Mouse (Mus musculus) urinary bladder, postnatal 36 days (tissue): ENCODE measurements around the gene Atf6.

Source experiments
- DNase-seq, 2 experiments: peaks; one replicate each; pipeline ENCODE4 v3.0.0; 2022; ENCODE audit warnings: low spot score in 2 of 2, mixed read lengths in 1 of 2

Atf6 gene

GRCm38 (mm10) chr1:170771437-170772003 lies 96.1 kb downstream of the Atf6 start:
- DNase-seq = peak; percentile 15 to 32

GRCm38 (mm10) chr1:170770691-170771090 lies 96.9 kb downstream of the Atf6 start:
- DNase-seq = no peak

DNA sequence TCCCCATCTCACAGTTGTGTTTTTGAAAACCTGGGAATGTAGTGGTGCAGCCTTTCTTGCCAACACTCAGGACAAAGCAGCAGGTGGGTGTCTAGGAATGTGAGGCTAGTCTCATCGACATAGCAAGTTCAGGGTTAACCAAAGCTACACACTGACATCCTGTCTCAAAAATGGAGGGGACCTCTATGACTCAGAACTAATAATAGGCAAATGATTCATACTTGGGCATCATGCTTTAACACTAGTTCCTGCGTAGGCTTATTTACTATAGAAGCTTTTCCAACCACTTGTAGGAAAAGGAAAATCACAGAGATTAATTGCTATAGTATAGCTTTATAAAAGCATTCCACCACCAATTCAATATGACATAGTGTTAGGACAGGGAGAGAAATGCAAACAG lies 100.6 kb downstream of the Atf6 start:
- DNase-seq = no peak

DNA sequence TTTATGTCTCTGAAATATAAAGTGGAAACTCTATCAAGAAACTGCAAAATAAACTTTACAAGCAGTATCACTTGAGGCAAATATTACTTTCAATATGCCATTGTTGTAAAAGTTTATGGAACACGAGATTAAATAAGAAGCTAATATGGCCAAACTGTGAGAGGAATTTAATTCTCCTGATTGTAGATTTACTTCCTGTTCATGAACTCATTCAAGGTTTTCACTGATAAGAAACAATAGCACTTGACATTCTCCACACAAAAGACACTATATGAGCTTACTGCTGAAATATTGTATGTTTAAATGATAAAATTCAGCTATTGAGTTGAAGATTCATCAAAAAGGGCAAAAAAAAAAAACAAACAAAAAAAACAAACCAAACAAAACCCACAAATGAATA lies 102.8 kb downstream of the Atf6 start:
- DNase-seq = no peak

DNA sequence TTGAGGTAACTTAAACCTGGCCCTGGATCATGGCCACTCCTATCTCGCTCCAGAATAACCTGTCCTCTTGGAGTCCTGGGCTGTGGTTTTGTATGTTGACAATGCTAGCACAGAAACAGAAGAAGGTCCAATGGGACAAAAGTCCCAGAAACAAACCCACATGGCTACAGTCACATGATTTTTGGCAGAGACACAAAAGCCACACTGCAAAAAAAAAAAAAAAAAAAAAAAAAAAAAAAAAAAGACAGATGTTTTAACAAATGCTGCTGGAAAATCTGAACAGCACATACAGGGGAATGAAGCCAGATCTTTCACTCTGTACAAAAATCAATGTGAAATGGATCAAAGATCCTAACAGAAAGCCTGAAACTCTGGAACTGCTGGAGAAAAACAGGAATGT lies 105.9 kb downstream of the Atf6 start:
- no peak for DNase-seq

- DNase-seq = no peak
These were observed 114.0 kb downstream of the Atf6 start for GRCm38 (mm10) chr1:170753597-170753996.

DNA sequence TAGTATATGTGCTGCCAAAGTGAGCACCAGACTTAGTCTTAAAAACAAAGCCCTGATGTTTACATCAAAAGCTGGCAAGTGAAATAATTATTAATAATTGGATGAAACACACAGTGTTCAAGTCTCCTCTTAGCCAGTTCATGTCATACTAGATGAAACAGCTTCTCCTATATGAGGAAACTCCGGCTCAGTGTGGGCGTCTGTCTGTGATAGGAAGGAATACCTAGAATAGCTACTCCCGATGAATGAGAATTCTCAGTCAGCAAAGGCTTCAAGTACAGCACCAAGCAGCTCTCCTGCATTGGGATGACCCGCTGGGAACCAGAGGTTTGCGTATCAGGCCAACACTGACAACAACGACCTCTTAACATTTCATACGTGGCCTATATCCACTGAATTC lies 115.8 kb downstream of the Atf6 start:
- no peak for DNase-seq

DNA sequence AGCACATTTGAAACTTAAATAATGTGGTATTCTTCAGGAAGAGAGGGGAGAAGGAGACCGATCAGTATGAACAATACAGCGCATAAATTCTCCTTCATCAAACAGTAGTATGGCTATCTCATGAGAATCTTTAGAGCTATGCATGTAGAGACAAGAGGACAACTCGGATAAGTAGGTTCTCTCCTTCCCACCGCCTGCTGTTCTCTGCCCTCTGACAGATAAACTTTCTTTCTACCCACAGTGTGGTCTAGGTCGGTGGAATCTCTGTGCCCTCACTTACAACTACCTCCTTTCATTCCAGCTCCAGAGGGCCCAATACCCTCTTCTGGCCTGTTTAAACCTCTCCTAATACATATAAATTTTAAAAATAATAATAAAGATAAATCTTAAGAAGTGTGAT lies 121.0 kb downstream of the Atf6 start:
- DNase-seq = no peak

DNA sequence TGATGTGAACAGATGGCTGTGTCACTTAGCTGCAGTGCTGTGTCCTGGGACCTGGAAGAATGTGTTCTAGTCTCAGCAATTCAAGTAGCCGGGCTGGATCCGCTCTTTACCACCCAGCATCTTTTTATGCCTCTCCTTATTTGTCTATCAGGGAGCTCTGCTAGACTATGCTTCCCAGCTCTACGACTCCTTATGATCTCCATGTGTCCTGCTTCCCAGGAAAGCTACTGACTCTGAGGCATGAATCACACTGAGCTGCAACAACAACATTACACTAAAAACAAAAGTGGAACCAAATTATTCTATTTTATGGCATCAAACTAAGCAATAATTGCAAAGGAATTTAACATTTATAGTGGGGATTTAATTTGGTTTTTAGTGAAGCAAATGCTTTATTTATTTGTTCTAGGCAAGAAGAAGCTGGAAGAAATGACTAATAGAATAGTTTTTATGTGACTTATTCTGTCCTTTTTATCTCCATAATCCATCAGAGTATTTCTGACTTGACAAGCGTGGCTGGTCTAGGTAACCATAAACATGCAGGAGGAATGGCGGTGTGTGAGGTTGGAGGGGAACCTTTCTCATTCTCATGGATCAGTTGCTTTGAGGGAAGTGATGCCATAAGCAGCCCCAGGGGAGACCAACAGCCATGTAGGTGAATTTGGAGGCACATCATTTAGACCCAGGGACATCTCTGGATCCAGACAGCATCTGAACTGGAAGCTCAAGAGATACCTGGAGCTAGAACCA lies 125.9 kb downstream of the Atf6 start:
- DNase-seq = no peak

GRCm38 (mm10) chr1:170734866-170735265 lies 132.7 kb downstream of the Atf6 start:
- no peak for DNase-seq

DNA sequence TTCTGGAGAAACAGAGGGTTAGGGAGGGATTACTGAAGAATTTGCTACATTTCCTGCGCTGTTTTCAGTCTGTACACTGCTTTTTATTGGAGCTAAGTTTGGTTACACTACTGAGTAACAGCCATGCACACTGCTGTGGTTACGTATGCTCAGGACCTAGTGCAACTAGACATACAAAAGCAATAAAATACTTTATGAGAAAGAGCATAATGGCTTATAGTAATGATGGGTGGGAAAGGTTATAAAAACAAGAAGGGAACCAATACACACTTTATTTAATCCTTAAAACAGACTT lies 135.0 kb downstream of the Atf6 start:
- no peak for DNase-seq

DNA sequence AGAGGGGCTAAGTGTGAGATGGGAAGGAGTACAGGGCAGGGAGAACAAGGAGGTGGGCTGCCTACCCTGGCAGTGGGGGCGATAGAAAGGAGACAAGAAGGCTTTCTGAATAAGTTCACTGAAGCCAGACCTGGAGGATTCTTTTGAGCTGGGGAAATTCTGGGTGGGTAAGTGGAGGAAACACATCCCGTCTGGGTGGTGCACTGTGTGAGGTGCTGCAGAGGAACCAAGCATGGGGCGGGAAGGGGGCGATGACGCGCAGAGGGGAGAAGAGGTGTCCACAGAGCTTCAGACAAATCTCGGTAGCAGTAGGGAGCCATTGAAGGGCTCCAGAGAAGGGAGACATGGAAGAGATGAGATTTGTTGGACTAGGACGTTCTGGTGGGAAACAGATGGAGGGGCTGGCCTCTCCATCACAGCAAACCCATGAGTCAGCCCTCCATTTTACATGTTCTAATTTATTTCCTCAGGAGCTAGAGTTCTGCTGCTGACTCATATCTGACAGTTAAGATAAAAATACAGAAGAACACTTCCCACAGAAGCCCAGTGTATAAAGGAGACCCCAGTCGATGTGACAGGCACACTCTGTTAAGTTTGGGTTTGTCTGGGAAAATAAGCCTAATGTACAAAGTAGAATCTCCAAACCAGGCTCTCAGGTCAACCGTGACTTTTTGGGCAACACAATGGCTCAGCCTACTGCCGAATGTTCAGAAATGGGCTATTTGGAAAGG lies 135.5 kb downstream of the Atf6 start:
- no peak for DNase-seq

DNA sequence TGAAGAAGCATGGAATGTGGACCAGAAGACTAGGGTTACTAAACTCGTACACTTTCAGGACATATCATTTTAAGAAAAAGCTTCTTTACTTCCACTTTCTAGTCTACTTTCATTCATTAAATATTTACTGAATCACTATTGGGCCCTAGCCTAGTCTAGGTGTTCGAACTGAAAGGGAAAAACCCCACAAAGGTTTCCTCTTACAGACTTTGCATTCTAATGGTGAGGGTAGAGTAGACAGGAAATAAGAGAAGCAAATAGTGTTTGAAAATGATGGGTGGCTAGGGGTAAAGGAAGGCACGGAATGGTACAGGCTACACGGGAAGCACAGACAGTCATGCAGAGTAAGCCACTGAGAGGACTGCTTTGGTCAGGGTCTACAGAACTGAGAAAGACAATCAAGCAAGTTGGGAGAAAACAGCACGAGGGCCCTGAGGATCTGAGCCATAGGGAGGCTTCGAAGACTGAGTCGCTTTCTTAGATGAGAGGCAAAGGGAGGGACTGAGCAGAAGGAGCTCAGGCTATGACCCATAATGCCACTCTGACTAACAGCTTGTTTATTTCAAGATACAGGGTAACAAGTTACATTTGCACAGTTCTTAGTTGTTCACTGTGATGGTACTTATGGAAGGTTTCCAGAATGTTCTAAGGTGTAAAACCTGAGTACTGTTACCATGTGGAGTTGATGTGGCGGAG lies 138.2 kb downstream of the Atf6 start:
- DNase-seq = no peak

- DNase-seq = no peak
These were observed 139.0 kb downstream of the Atf6 start for GRCm38 (mm10) chr1:170728524-170728923.

- DNase-seq = no peak
These were observed 146.0 kb downstream of the Atf6 start for GRCm38 (mm10) chr1:170721560-170721959.

DNA sequence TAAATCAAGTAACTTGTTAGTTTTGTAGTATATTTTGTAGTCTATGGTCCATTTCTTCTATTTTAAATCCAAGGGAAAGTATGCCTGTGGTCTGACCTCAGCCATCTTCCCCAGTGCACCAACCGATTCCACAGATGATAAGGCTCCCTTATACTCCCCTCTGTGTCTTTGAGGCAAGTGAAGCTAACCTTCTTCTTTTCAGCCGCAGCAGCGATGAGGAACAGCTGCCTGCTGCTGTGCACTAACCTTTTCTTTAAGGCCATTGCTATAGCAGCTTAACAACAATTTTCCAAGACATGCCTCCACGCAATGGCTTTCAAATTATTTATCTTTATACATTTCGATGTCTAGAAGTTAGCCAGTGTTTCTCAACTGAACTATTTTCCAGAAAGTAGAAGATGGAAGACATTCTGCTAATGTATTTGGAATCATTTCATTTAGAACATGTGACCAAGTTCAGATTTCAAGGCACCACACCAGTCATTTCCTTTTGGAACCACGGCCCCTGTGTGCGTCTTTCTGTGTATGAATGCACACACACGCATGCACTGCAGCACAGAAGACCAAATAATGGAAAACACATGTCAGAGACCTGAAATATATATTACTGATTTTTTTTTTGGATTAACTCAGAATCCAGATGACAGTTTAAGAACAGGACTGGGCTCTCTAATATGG lies 149.3 kb downstream of the Atf6 start:
- DNase-seq = no peak

DNA sequence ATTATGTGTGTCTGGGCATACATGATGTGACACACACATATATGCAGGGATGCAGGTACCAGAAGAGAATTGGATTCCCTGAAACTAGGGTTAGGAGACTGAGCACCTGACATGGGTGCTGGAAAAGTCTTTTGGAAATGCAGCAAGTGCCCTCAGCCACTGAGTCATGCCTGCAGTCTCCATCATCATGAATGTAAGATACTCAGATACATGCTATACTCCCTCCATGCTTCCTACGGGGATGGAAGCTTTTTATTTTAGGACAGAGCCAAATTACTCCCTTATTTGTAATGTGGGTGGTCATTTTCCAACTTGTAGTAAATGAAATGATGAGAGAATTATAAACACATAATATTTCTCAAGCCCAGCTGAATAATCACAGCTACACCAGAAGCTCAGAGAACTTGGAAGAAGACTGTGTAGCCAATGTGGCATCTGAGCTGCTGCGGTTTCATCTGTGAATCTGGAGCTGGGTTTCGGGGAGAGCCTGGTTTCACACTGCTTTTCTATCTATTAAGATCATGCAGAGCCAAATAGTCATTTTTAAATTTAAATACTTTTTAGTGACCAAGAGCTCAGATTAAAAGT lies 150.2 kb downstream of the Atf6 start:
- no peak for DNase-seq

DNA sequence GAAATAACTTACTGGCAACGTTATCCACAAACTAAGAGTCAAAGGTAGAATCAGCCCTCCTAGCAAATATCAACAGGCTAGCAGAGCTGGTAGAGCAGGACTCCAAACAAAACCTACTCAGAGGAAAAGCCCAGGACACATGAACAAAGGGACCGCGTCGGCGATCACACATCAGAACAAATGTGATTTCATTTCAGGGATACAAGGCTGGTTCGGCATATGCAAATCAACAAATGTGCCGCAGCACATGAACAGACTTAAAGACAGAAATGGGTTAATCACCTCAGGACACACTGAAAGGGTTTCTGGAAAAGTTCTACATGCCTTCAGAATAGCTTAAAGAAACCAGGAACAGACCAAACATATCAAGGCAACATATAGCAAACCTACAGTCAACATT lies 155.8 kb downstream of the Atf6 start:
- no peak for DNase-seq

DNA sequence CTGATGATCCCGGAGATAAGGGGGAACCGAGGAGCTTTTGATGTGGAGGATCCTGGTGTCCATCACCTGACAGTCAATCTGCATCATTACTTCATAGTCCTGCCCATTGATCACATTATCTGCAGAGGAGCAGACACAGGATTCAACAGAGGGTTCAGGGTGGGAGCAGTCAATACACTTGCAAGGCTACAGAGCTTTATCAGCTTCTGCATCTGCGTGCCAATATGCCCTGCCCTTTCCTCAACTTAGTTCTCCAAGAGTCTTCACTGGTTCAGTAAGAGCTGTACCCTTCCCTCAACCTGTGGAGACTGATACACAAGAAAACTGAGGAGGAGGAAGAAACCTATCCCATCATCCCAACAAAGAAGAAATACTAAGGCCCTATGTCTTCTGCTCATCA lies 157.6 kb downstream of the Atf6 start:
- no peak for DNase-seq

DNA sequence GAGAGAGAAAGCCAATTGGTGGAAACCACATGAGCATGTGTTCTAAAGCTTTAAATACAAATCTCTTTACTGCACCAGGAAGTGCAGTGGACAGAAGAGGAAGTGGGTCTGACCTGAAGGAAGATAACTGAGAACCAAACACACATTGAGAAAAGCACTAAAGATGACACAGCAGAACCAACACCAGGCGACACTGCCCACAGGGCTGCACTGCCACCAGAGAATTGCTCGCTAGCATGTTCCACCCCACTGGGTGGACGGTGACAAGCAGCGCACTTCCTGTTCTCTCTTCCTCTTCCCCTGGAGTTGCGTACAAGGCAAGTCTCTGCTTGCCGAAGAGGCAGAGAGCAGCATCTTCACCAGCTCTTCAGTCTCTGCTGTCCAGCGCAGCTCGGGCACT lies 158.1 kb downstream of the Atf6 start:
- no peak for DNase-seq

GRCm38 (mm10) chr1:170709034-170709433 lies 158.5 kb downstream of the Atf6 start:
- DNase-seq = no peak

GRCm38 (mm10) chr1:170706046-170706445 lies 161.5 kb downstream of the Atf6 start:
- DNase-seq = no peak
